Mouse (Mus musculus) liver, adult (tissue): ENCODE data around the gene Plaa.

Source experiments
- GATA4 ChIP-seq: IDR thresholded peaks from 2 replicates; pipeline ENCODE4 v1.6.1; 2014; ENCODE audit warnings: mild to moderate bottlenecking, low read length; ENCODE audit not compliant: insufficient replicate concordance

The Plaa gene

DNA sequence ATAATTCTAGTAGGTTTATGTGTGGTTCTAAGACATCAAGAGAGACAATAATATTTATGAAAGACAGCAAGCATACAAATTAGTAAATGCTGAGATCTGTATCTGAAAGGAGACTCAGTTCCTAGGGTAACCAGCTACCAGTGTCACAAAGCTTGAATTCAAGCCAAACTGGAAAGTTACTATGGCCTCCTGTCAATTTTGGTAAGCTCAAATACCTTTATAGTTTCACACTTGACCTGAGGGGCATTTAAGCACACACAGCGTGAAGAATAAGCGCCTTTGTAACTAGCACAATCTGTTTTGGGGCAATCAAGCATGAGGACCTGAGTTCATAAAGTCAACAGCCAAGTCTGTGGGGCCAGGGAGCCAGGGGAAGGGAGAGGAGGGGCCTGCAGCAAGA lies 43.8 kb downstream of the Plaa start:
- no peak for TF ChIP-seq GATA4

DNA sequence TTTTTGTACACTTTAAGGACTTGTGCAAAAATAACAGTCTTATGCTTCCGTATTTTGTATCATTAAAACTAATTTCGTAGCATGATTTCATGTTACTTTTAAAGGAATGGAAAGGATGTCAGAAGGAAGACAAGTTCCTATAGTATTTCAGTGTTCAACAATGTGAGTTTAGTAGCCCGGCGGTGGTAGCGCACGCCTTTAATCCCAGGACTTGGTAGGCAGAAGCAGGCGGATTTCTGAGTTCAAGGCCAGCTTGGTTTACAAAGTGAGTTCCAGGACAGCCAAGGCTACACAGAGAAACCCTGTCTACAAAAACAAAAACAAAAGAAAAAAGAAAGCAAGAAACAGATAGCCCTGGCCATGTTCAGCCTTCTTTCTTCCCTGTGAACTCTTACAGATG lies 45.9 kb downstream of the Plaa start:
- TF ChIP-seq GATA4, result no peak

DNA sequence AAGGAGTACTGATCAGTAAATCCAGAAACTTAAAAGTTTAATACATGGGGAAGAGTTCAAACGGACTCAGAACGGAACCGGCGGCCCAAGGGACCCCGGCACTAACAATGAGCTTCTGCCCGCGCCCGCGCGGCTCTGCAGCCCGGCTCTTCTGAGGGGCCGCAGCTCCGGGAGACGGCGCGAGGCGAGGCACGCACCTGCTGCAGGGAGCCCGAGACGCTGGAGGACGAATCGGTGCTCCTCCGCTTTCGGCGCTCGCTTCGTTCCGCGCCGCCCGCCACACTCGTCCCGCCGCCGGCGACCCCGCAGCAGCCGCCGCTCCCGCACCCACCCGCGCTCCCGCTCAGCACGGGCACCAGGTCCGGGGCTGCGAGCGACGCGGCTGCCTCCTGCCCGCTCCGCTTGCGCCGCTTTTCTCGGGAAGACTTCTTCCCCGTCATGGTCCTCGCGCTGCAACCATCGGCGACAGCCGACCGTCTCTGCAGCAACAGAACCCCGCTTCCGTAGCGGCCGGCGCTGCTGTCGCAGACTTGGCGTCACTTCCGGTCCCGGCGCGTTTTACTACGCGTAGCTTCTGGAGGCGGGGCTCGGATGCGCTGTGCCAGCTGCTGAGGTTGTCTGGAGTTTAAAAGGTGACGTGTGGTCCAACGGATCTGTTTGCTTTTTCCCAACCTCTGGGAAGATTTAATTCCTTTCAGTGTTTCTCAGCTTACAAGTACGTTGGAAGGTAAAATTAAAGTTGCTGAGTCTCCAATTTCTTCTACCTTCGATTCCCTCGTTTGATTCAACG lies 46.6 kb downstream of the Plaa start, which contains the start of the genes Gm10306 and Caap1:
Gm10306 (plus strand) TSS at position 282 of the 790 bp plus-strand sequence.
Caap1 (minus strand) TSS at position 532 of the 790 bp plus-strand sequence.
- no peak for TF ChIP-seq GATA4

DNA sequence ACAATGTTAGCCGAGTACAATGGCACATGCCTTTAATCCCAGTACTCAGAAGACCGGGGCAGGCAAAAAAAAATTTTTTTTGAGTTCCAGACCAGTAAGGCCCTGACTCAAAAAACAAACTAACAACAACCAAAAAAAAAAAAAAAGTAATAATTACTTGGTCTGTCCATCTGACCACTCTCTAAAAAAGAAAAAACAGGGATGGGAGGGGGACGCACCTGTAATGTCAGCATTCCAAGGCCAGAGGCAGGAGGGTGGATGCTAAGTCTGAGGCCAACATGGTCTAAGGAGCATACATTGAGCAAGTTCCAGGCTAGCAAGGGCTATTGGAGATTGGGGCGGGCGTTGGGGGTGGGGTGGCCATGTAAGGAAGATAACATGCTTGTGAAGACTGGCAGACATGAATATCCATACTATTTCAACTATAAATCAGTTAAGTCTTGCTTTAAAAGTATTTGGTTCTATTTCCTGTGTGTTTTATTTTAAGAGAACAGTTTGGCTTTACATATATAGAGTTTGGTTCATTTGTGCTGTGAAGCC lies 48.0 kb downstream of the Plaa start:
- TF ChIP-seq GATA4, result no peak

DNA sequence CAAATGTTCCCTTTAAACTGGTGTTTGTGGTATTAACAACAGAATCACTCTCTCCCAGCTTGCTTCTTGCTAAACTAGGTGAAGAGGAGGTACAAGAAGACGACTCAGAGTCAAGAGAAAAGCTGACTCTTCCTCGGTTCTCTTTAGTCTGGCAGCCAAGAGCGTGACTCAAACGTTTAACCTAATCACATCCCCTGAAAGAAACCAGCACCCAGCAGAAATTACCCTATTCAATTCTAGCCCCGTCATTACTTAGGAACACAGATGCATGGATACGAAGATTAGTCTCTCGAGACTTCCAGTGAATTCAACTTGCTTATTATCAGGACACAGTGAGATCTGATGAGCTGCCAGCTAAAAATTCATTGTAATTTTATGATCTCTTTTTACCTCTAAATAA lies 58.7 kb downstream of the Plaa start:
- no peak for TF ChIP-seq GATA4

DNA sequence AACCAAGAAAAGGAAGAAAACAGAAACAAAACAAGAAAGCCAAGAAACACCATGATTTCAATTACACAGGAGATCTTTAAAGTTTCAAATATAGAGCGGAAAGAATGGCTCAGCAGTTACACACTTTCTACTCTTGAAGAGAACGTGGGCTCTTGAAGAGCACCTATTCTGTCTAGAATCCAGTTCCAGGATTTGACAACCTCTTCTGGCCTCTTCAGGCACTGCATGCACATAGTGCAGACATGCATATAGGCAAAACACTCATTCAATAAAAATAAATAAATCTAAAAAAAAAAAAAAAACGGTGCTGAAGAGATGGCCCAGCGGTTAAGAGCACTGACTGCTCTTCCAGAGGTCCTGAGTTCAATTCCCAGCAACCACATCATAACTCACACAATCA lies 60.0 kb downstream of the Plaa start:
- TF ChIP-seq GATA4, result no peak

DNA sequence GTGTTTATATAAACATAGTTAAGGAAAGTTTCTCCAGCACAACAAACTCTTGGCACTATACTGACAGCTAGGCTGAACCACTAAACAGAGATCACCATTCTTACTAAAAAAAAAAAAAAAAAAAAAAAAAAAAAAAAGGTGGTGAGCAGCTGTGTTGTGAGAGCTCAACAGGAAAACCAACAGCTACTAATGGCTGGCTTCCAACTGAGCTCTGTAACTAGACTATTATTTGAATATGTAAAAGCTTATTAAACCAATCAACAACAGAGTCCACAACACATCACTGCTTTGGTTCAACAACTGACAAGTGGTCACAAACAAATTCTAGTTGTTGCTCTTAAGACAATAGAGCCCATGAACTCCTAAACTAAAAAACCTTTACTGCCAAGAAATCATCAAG lies 69.8 kb downstream of the Plaa start:
- TF ChIP-seq GATA4, result no peak

DNA sequence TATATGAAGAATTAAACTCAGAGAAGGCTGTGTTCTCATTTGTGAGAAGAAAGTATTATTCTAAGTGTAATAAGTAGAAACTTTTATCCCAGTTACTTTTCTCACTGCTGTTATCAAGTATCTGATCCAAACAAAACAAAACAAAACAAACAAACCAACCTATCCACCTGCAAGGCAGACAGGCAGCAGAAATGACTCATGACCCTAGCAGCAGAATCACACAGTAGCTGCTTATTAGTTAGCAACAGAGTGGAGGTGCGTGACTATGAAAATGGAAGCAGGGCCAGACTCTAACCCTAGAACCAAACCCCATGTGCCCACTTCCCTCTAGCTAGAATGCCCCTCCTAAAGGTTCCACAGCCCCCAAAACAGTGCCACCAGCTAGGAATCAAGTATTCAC lies 73.6 kb downstream of the Plaa start:
- TF ChIP-seq GATA4, result no peak

DNA sequence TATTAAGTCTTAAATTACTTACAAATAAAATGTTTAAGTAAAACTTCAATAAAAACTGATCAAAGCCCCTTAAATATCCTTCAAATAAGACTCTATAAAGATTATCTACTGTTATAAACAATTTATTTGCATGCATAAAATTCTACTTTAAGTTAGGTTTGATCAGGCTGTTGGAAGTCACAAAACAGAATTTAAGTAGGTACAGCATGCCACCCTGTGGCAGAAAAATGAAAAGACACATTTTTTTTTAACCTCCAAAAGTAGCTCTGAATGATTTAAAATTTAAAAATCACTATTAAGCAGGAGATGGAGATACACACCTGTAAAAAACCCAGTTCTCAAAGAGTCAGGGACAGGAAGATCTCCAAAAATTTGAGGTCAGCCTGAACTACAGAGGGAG lies 79.7 kb downstream of the Plaa start:
- no peak for TF ChIP-seq GATA4

DNA sequence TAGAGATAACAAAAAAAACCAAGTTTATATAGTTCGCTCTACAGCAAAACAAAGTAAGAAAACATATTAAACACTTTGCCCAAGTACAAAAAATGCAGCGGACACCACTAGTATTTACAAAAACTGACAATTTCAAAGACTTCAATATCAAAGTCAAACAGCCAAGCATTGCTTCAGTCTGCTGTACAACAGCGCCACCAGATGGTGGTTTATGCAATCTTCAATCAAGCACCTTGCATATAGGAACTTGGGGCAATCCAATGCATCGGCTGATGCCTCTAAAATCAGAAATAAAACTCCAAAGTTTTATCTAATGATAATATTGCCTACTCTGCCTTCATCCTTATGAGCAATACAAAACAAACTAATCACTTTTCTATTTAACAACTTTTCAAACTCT lies 85.4 kb downstream of the Plaa start:
- TF ChIP-seq GATA4, result no peak
